Mouse (Mus musculus): ENCODE results near the gene Sept6. TPM values are rescaled to one million over a fixed set of nuclear protein-coding genes. Genes with fewer than 3 reads are reported as not detected.

The Sept6 gene
- polyA plus RNA-seq, 1 experiment from 2014 or later = 4.8 TPM

GRCm38 (mm10) chrX:36939806-36940413 is 51.7 kb downstream of the Sept6 start:
- no peaks in the 10 kb centered on the region for H3K4me1 ChIP-seq (ENCODE audit: insufficient read depth, low read depth, low read length)
- no peaks in the 10 kb centered on the region for H3K27me3 ChIP-seq (replicated peaks; ENCODE audit: insufficient read depth, low read length)
- DNase-seq (ENCODE audit: low spot score) (peak; percentile 74), ATAC-seq (peak; percentile 84)
- H3K27ac ChIP-seq (ENCODE audit: low read length) = no peak overlapping the region
- TF ChIP-seq EP300 (IDR thresholded peaks at IDR 0.05) (no peak), CTCF (IDR thresholded peaks at IDR 0.05) (no peak)
- 38% methylated on average over 4 of the region's 4 CpGs for WGBS
- no peak overlapping the region for H3K4me2 ChIP-seq (replicated peaks; ENCODE audit: low read depth, low read length)
- no peak overlapping the region for H3K9ac ChIP-seq (replicated peaks; ENCODE audit: low read depth)
- no peaks in the 10 kb centered on the region for H3K36me3 ChIP-seq (ENCODE audit: insufficient read depth, low read length)
- no peak overlapping the region for H3K4me3 ChIP-seq (ENCODE audit: low read depth, low read length)
- no peaks in the 10 kb centered on the region for H3K9me3 ChIP-seq (ENCODE audit: low read length)

- 73% methylated on average over 7 of the region's 7 CpGs for WGBS
- no peak overlapping the region for H3K4me3 ChIP-seq (ENCODE audit: low read depth, low read length)
- no peak overlapping the region for H3K4me2 ChIP-seq (replicated peaks; ENCODE audit: low read depth, low read length)
- TF ChIP-seq EP300 (IDR thresholded peaks at IDR 0.05) (no peak), CTCF (IDR thresholded peaks at IDR 0.05) (no peak)
- no peak overlapping the region for H3K9ac ChIP-seq (replicated peaks; ENCODE audit: low read depth)
- ATAC-seq (no peak), DNase-seq (ENCODE audit: low spot score) (no peak)
- H3K36me3 ChIP-seq (ENCODE audit: insufficient read depth, low read length) = no peaks in the 10 kb centered on the region
- H3K27ac ChIP-seq (ENCODE audit: low read length) = no peak overlapping the region
- no peaks in the 10 kb centered on the region for H3K27me3 ChIP-seq (replicated peaks; ENCODE audit: insufficient read depth, low read length)
- H3K9me3 ChIP-seq (ENCODE audit: low read length) = no peaks in the 10 kb centered on the region
- H3K4me1 ChIP-seq (ENCODE audit: insufficient read depth, low read depth, low read length) = no peaks in the 10 kb centered on the region
Observed at GRCm38 (mm10) chrX:36935326-36935966, 56.1 kb downstream of the Sept6 start.

GRCm38 (mm10) chrX:36930574-36930973 is 61.0 kb downstream of the Sept6 start:
- ATAC-seq (no peak), DNase-seq (ENCODE audit: low spot score) (no peak)
- Histone ChIP-seq H3K9ac (replicated peaks; ENCODE audit: low read depth) (no peak overlapping the region), H3K4me2 (replicated peaks; ENCODE audit: low read depth, low read length) (no peak overlapping the region), H3K27ac (ENCODE audit: low read length) (no peak overlapping the region), H3K36me3 (ENCODE audit: insufficient read depth, low read length) (no peaks in the 10 kb centered on the region), H3K27me3 (replicated peaks; ENCODE audit: insufficient read depth, low read length) (no peaks in the 10 kb centered on the region), H3K4me3 (ENCODE audit: low read depth, low read length) (no peak overlapping the region), H3K9me3 (ENCODE audit: low read length) (no peaks in the 10 kb centered on the region), H3K4me1 (ENCODE audit: insufficient read depth, low read depth, low read length) (no peaks in the 10 kb centered on the region)
- WGBS = 48% methylated on average over 1 of the region's 1 CpGs
- TF ChIP-seq EP300 (IDR thresholded peaks at IDR 0.05) (no peak), CTCF (IDR thresholded peaks at IDR 0.05) (peak; percentile 59)

GRCm38 (mm10) chrX:36929694-36930093 is 61.9 kb downstream of the Sept6 start:
- no peak overlapping the region for H3K27ac ChIP-seq (ENCODE audit: low read length)
- no peaks in the 10 kb centered on the region for H3K36me3 ChIP-seq (ENCODE audit: insufficient read depth, low read length)
- H3K4me3 ChIP-seq (ENCODE audit: low read depth, low read length) = no peak overlapping the region
- 62% methylated on average over 4 of the region's 4 CpGs for WGBS
- no peaks in the 10 kb centered on the region for H3K4me1 ChIP-seq (ENCODE audit: insufficient read depth, low read depth, low read length)
- H3K9ac ChIP-seq (replicated peaks; ENCODE audit: low read depth) = no peak overlapping the region
- H3K4me2 ChIP-seq (replicated peaks; ENCODE audit: low read depth, low read length) = no peak overlapping the region
- no peaks in the 10 kb centered on the region for H3K9me3 ChIP-seq (ENCODE audit: low read length)
- H3K27me3 ChIP-seq (replicated peaks; ENCODE audit: insufficient read depth, low read length) = no peaks in the 10 kb centered on the region
- ATAC-seq = no peak
- no peak for DNase-seq (ENCODE audit: low spot score)
- no peak for TF ChIP-seq CTCF (IDR thresholded peaks at IDR 0.05)
- TF ChIP-seq EP300 (IDR thresholded peaks at IDR 0.05) = no peak

GRCm38 (mm10) chrX:36928791-36929190 is 62.8 kb downstream of the Sept6 start:
- DNase-seq (ENCODE audit: low spot score) (no peak), ATAC-seq (no peak)
- Histone ChIP-seq H3K4me3 (ENCODE audit: low read depth, low read length) (no peak overlapping the region), H3K27me3 (replicated peaks; ENCODE audit: insufficient read depth, low read length) (no peaks in the 10 kb centered on the region), H3K4me2 (replicated peaks; ENCODE audit: low read depth, low read length) (no peak overlapping the region), H3K9me3 (ENCODE audit: low read length) (no peaks in the 10 kb centered on the region), H3K4me1 (ENCODE audit: insufficient read depth, low read depth, low read length) (no peaks in the 10 kb centered on the region), H3K27ac (ENCODE audit: low read length) (no peak overlapping the region), H3K36me3 (ENCODE audit: insufficient read depth, low read length) (no peaks in the 10 kb centered on the region), H3K9ac (replicated peaks; ENCODE audit: low read depth) (no peak overlapping the region)
- 79% methylated on average over 4 of the region's 4 CpGs for WGBS
- no peak for TF ChIP-seq EP300 (IDR thresholded peaks at IDR 0.05)
- no peak for TF ChIP-seq CTCF (IDR thresholded peaks at IDR 0.05)

- H3K4me1 ChIP-seq (ENCODE audit: insufficient read depth, low read depth, low read length) = no peaks in the 10 kb centered on the region
- ATAC-seq (no peak), DNase-seq (ENCODE audit: low spot score) (no peak)
- H3K27ac ChIP-seq (ENCODE audit: low read length) = no peak overlapping the region
- TF ChIP-seq EP300 (IDR thresholded peaks at IDR 0.05) (no peak), CTCF (IDR thresholded peaks at IDR 0.05) (no peak)
- H3K9ac ChIP-seq (replicated peaks; ENCODE audit: low read depth) = no peak overlapping the region
- H3K4me2 ChIP-seq (replicated peaks; ENCODE audit: low read depth, low read length) = no peak overlapping the region
- H3K4me3 ChIP-seq (ENCODE audit: low read depth, low read length) = no peak overlapping the region
- H3K9me3 ChIP-seq (ENCODE audit: low read length) = no peaks in the 10 kb centered on the region
- H3K36me3 ChIP-seq (ENCODE audit: insufficient read depth, low read length) = no peaks in the 10 kb centered on the region
- H3K27me3 ChIP-seq (replicated peaks; ENCODE audit: insufficient read depth, low read length) = no peaks in the 10 kb centered on the region
- WGBS = 83% methylated on average over 4 of the region's 4 CpGs
Observed at GRCm38 (mm10) chrX:36921346-36921745, 70.2 kb downstream of the Sept6 start.
